In genomic region chr9:111048452-111048851, GRCm38 (mm10) we compare ENCODE assay signal across 25 mouse cellular contexts. TPM values are rescaled to one million over a fixed set of nuclear protein-coding genes. Genes with fewer than 3 reads are reported as not detected.
A peak's percentile ranks its signal among the peaks of the same experiment; 100 is the strongest.
DNase-seq lines count a peak whose midpoint lies in the region; ATAC-seq and TF ChIP-seq lines count a peak whose summit lies in the region.
"Had no signal": no experiment of that assay in that cellular context is flagged by ENCODE, and none has a peak within 500 bp of the region (broad histone marks: within the 10 kb centered on the region; RNA-seq: fewer than 3 reads in every experiment).

No protein-coding gene starts in this region.

- H3K9ac ChIP-seq in heart, adult 2 months (ENCODE audit: low read depth, low read length) = no peak overlapping the region
- H3K9ac ChIP-seq in lung, postnatal 0 days (replicated peaks; ENCODE audit: low read depth) = no peak overlapping the region
- H3K9ac ChIP-seq: embryonic facial prominence, embryonic 12.5 days; forebrain, embryonic 12.5 days; hindbrain, embryonic 15.5 days had no signal

- intact Hi-C loops in heart, adult 2 months (cut with DNase I) = no loop called here

- H3K4me1 ChIP-seq in heart, adult 2 months (ENCODE audit: control insufficient read depth, insufficient read depth, low read length) = peaks cover 16% of the 10 kb centered on the region
- H3K4me1 ChIP-seq in lung, postnatal 0 days (ENCODE audit: insufficient read depth, low read depth, low read length) = no peaks in the 10 kb centered on the region
- H3K4me1 ChIP-seq: embryonic facial prominence, embryonic 12.5 days; forebrain, embryonic 12.5 days; heart, embryonic 10.5 days; hindbrain, embryonic 15.5 days had no signal

- H3K27ac ChIP-seq in heart, adult 2 months = peak overlapping the region; percentile 66
- no peak overlapping the region; the same call in 1 of the 2 replicates for H3K27ac ChIP-seq in lung, postnatal 0 days (ENCODE audit: low read length)
- H3K27ac ChIP-seq: embryonic facial prominence, embryonic 12.5 days; forebrain, embryonic 12.5 days; heart, embryonic 10.5 days; hindbrain, embryonic 15.5 days had no signal

- peak; percentile 47; the same call in 1 of the 2 replicates for ATAC-seq in lung, postnatal 0 days
- ATAC-seq in erythroid progenitor cell, adult 5-6 weeks (replicated peaks; ENCODE audit: low FRiP score, poor library complexity, severe bottlenecking) = no peak
- ATAC-seq: activated CD4-positive, CD25-positive, alpha-beta regulatory T cell, adult 4 months; forebrain, embryonic 16.5 days; Patski had no signal

- H3K9me3 ChIP-seq in lung, postnatal 0 days (ENCODE audit: low read length) = no peaks in the 10 kb centered on the region
- H3K9me3 ChIP-seq: embryonic facial prominence, embryonic 12.5 days; forebrain, embryonic 12.5 days; heart, embryonic 10.5 days; hindbrain, embryonic 15.5 days had no signal

- no peak for DNase-seq in heart, adult 2 months
- no peak for DNase-seq in heart, postnatal 4 days
- peak; percentile 29 to 58 for DNase-seq in kidney, postnatal 25 days
- no peak for DNase-seq in kidney, adult 11 months
- DNase-seq in lung, postnatal 0 days (ENCODE audit: low spot score) = peak; percentile 20
- DNase-seq in lung, postnatal 25 days (ENCODE audit: low spot score) = no peak
- DNase-seq: adrenal gland, postnatal 36 days; cerebellum, adult 11 months; cerebellum, adult 8-10 months; cerebellum, postnatal 14 days; gastrocnemius, postnatal 36 days; heart, adult 11 months; heart, postnatal 14 days had no signal

- TF ChIP-seq POLR2A in heart, adult 2 months (IDR thresholded peaks at IDR 0.05; ENCODE audit: insufficient read depth, low read depth, low read length) = no peak

- WGBS in heart, adult 2 months = 59% methylated on average over 3 of the region's 3 CpGs
- 60% methylated on average over 3 of the region's 3 CpGs for WGBS in lung, postnatal 0 days

- H3K79me2 ChIP-seq in heart, adult 2 months (replicated peaks; ENCODE audit: control insufficient read depth, insufficient read depth, low read length) = no peaks in the 10 kb centered on the region

- TF ChIP-seq EP300 in heart, adult 2 months (IDR thresholded peaks at IDR 0.05; ENCODE audit: insufficient read depth, low read depth, low read length) = peak; percentile 30; the same call in 1 of the 2 replicates
- 0 out of 2 replicates have a peak, but pooled peaks have one; percentile 41 for TF ChIP-seq EP300 in lung, postnatal 0 days (IDR thresholded peaks at IDR 0.05)

- H3K36me3 ChIP-seq in heart, adult 2 months (ENCODE audit: control insufficient read depth, insufficient read depth, low read length) = peaks cover 2% of the 10 kb centered on the region; the same call in 1 of the 2 replicates
- H3K36me3 ChIP-seq in lung, postnatal 0 days (ENCODE audit: insufficient read depth, low read length) = no peaks in the 10 kb centered on the region
- H3K36me3 ChIP-seq: embryonic facial prominence, embryonic 12.5 days; forebrain, embryonic 12.5 days; heart, embryonic 10.5 days; hindbrain, embryonic 15.5 days had no signal

- TF ChIP-seq CTCF in heart, adult 2 months (IDR thresholded peaks at IDR 0.05) = no peak
- TF ChIP-seq CTCF in lung, postnatal 0 days (IDR thresholded peaks at IDR 0.05) = 0 out of 2 replicates have a peak, but pooled peaks have one; percentile 7

- H3K4me3 ChIP-seq in heart, adult 2 months = no peak overlapping the region
- H3K4me3 ChIP-seq in lung, postnatal 0 days (ENCODE audit: low read depth, low read length) = no peak overlapping the region
- H3K4me3 ChIP-seq: embryonic facial prominence, embryonic 12.5 days; forebrain, embryonic 12.5 days; heart, embryonic 10.5 days; hindbrain, embryonic 15.5 days had no signal

- H3K4me2 ChIP-seq in lung, postnatal 0 days (replicated peaks; ENCODE audit: low read depth, low read length) = no peak overlapping the region
- H3K4me2 ChIP-seq: embryonic facial prominence, embryonic 12.5 days; forebrain, embryonic 12.5 days; hindbrain, embryonic 15.5 days had no signal

- no peaks in the 10 kb centered on the region for H3K27me3 ChIP-seq in heart, adult 2 months (ENCODE audit: control insufficient read depth, insufficient read depth, low read length)
- H3K27me3 ChIP-seq in lung, postnatal 0 days (replicated peaks; ENCODE audit: insufficient read depth, low read length) = no peaks in the 10 kb centered on the region
- H3K27me3 ChIP-seq: CH12.LX; embryonic facial prominence, embryonic 12.5 days; forebrain, embryonic 12.5 days; hindbrain, embryonic 15.5 days; Patski had no signal

RNA-seq across cellular contexts. Expression of gene Ccrl2, which starts 8.9 kb away (rescaled TPM):
- 10 to 100 TPM in 1 of 2 experiments, 1 to 10 TPM in 1; 7.5 to 16.3 TPM for total RNA-seq in heart, adult 2 months (2021)
- 16.0 and 20.1 TPM in 2 replicates for polyA plus RNA-seq in heart, adult 2 months (2012; rRNA removed)
- total RNA-seq in heart, postnatal 4 days (2021) = 1 to 10 TPM; 5.4 to 6.7 TPM
- polyA plus RNA-seq in lung, postnatal 0 days (2015; fragmentation: Nextera tagmentation; extraction: Ambion mirVana) = 43.5 and 49.0 TPM in 2 replicates
- 11.5 and 13.8 TPM in 2 replicates for total RNA-seq in erythroid progenitor cell, adult 5-6 weeks (2015; ENCODE audit: low replicate concordance)
- total RNA-seq in erythroid progenitor cell, adult 5-6 weeks (2017; ENCODE audit: low replicate concordance) = 25.2 and 26.2 TPM in 2 replicates

RNA-seq across cellular contexts. Expression of gene Ltf, which starts 29.4 kb away (rescaled TPM):
- total RNA-seq in heart, adult 2 months (2021) = not detected
- 0.32 and 20.1 TPM in 2 replicates for polyA plus RNA-seq in heart, adult 2 months (2012; rRNA removed)
- total RNA-seq in heart, postnatal 4 days (2021) = 1 to 10 TPM; 2.7 to 3.3 TPM
- 11.3 and 16.1 TPM in 2 replicates for polyA plus RNA-seq in lung, postnatal 0 days (2015; fragmentation: Nextera tagmentation; extraction: Ambion mirVana)
- 420 and 461 TPM in 2 replicates for total RNA-seq in erythroid progenitor cell, adult 5-6 weeks (2015; ENCODE audit: low replicate concordance)
- 308 and 520 TPM in 2 replicates for total RNA-seq in erythroid progenitor cell, adult 5-6 weeks (2017; ENCODE audit: low replicate concordance)
- total RNA-seq: gastrocnemius, postnatal 36 days had no signal
- polyA plus RNA-seq: activated CD4-positive, CD25-positive, alpha-beta regulatory T cell, adult 4 months; hindbrain, embryonic 11.5 days had no signal

RNA-seq across cellular contexts. Expression of gene Rtp3, which starts 58.1 kb away (rescaled TPM):
- total RNA-seq in heart, adult 2 months (2021) = 1 to 10 TPM; 3.5 to 3.8 TPM
- polyA plus RNA-seq in heart, adult 2 months (2012; rRNA removed) = 7.9 and 12.4 TPM in 2 replicates
- total RNA-seq in heart, postnatal 4 days (2021) = 1 to 10 TPM; 1.6 to 1.7 TPM
- 1.7 and 3.0 TPM in 2 replicates for polyA plus RNA-seq in lung, postnatal 0 days (2015; fragmentation: Nextera tagmentation; extraction: Ambion mirVana)
- not detected in 2 replicates for total RNA-seq in erythroid progenitor cell, adult 5-6 weeks (2015; ENCODE audit: low replicate concordance)
- total RNA-seq in erythroid progenitor cell, adult 5-6 weeks (2017; ENCODE audit: low replicate concordance) = not detected in 2 replicates
- total RNA-seq: CH12.LX; common myeloid progenitor, adult 5-6 weeks had no signal
- polyA plus RNA-seq: activated CD4-positive, CD25-positive, alpha-beta regulatory T cell, adult 4 months; embryonic facial prominence, embryonic 12.5 days; forebrain, embryonic 12.5 days; forebrain, embryonic 16.5 days; heart, embryonic 14.5 days; hindbrain, embryonic 11.5 days; hindbrain, embryonic 15.5 days had no signal

Comparison
In these comparisons a context has a peak if more than half of its experiments do, and no peak if none do; other contexts are left out.
1. DNase-seq: peak in kidney, postnatal 25 days (2 of 2) and lung, postnatal 0 days (single experiment); none in heart, adult 2 months (0 of 2), heart, postnatal 4 days (single experiment), kidney, adult 11 months (single experiment) and lung, postnatal 25 days (single experiment).
2. RNA of gene Ltf, which starts 29.4 kb away (total RNA-seq): 308 to 520 TPM in erythroid progenitor cell, adult 5-6 weeks; 2.7 to 3.3 TPM in heart, postnatal 4 days and not detected in heart, adult 2 months; every median in the first group is over 10 times any median in the second.